In genomic region chr8:104984126-104984525, GRCm38 (mm10) we compare ENCODE assay signal across 22 mouse cellular contexts. TPM values are rescaled to one million over a fixed set of nuclear protein-coding genes. Genes with fewer than 3 reads are reported as not detected.
"Had no signal": no experiment of that assay in that cellular context is flagged by ENCODE, and none has a peak within 500 bp of the region (broad histone marks: within the 10 kb centered on the region; RNA-seq: fewer than 3 reads in every experiment).

No protein-coding gene starts in this region.

- ATAC-seq: inflammation-experienced regulatory T-cells, adult 6 months; liver, postnatal 0 days; lung, postnatal 0 days; midbrain, embryonic 15.5 days had no signal

- H3K4me2 ChIP-seq: limb, embryonic 13.5 days; liver, embryonic 11.5 days; lung, embryonic 14.5 days; midbrain, embryonic 12.5 days; midbrain, embryonic 15.5 days; neural tube, embryonic 12.5 days; neural tube, embryonic 15.5 days had no signal

- DNase-seq: liver, postnatal 0 days; lung, embryonic 14.5 days; right cerebral cortex, adult 18-20 months; right cerebral cortex, postnatal 14 days; right cerebral cortex, postnatal 4 days; thymus, adult 2 months; thymus, postnatal 14 days; thymus, postnatal 4 days had no signal

- H3K9me3 ChIP-seq: midbrain, embryonic 12.5 days; midbrain, embryonic 15.5 days; neural tube, embryonic 15.5 days had no signal

- H3K4me3 ChIP-seq: limb, embryonic 10.5 days; limb, embryonic 13.5 days; midbrain, embryonic 12.5 days; midbrain, embryonic 15.5 days; neural tube, embryonic 12.5 days; neural tube, embryonic 15.5 days had no signal

- H3K4me1 ChIP-seq: limb, embryonic 10.5 days; limb, embryonic 13.5 days; midbrain, embryonic 12.5 days; midbrain, embryonic 15.5 days; neural tube, embryonic 12.5 days; neural tube, embryonic 15.5 days had no signal

- H3K36me3 ChIP-seq: limb, embryonic 10.5 days; limb, embryonic 13.5 days; midbrain, embryonic 12.5 days; midbrain, embryonic 15.5 days; neural tube, embryonic 12.5 days; neural tube, embryonic 15.5 days had no signal

- H3K9ac ChIP-seq: limb, embryonic 13.5 days; liver, embryonic 14.5 days; liver, postnatal 0 days; lung, embryonic 14.5 days; midbrain, embryonic 12.5 days; midbrain, embryonic 15.5 days; neural tube, embryonic 12.5 days; neural tube, embryonic 15.5 days had no signal

- H3K27ac ChIP-seq: limb, embryonic 10.5 days; limb, embryonic 13.5 days; liver, embryonic 14.5 days; macrophage; midbrain, embryonic 12.5 days; midbrain, embryonic 15.5 days; neural tube, embryonic 12.5 days; neural tube, embryonic 15.5 days; stomach, postnatal 0 days had no signal

- H3K27me3 ChIP-seq: limb, embryonic 13.5 days; midbrain, embryonic 12.5 days; midbrain, embryonic 15.5 days; neural tube, embryonic 12.5 days; neural tube, embryonic 15.5 days had no signal

RNA-seq across cellular contexts. Expression of gene Ces2h, which starts 16.5 kb away (rescaled TPM):
- polyA plus RNA-seq: inflammation-experienced regulatory T-cells, adult 6 months; limb, embryonic 10.5 days; limb, embryonic 13.5 days; liver, embryonic 11.5 days; liver, embryonic 14.5 days; liver, postnatal 0 days; lung, embryonic 14.5 days; lung, postnatal 0 days; macrophage; midbrain, embryonic 12.5 days; midbrain, embryonic 15.5 days; neural tube, embryonic 12.5 days; neural tube, embryonic 15.5 days; stomach, embryonic 14.5 days; stomach, postnatal 0 days; thymus, adult 2 months had no signal

RNA-seq across cellular contexts. Expression of gene Ces2g, which starts 22.6 kb away (rescaled TPM):
- polyA plus RNA-seq: limb, embryonic 10.5 days; macrophage; midbrain, embryonic 12.5 days; midbrain, embryonic 15.5 days; neural tube, embryonic 12.5 days had no signal

RNA-seq across cellular contexts. Expression of gene Ces2f, which starts 37.0 kb away (rescaled TPM):
- polyA plus RNA-seq: inflammation-experienced regulatory T-cells, adult 6 months; intestine, embryonic 16.5 days; liver, embryonic 11.5 days; liver, embryonic 14.5 days; liver, postnatal 0 days; lung, embryonic 14.5 days; lung, postnatal 0 days; macrophage; midbrain, embryonic 12.5 days; midbrain, embryonic 15.5 days; neural tube, embryonic 12.5 days; neural tube, embryonic 15.5 days; stomach, embryonic 14.5 days had no signal

RNA-seq across cellular contexts. Expression of gene Ces2e, which starts 58.1 kb away (rescaled TPM):
- polyA plus RNA-seq: inflammation-experienced regulatory T-cells, adult 6 months; limb, embryonic 10.5 days; limb, embryonic 13.5 days; liver, embryonic 11.5 days; macrophage; midbrain, embryonic 12.5 days; midbrain, embryonic 15.5 days; neural tube, embryonic 12.5 days; neural tube, embryonic 15.5 days had no signal
